Mouse (Mus musculus): ENCODE measurements at regions not wholly inside any gene's neighbourhood (a gene's known extent, or its start where the extent isn't known, plus 50 kb on each side); places are given as distances from the start of the nearest gene placed in this dataset.

DNA sequence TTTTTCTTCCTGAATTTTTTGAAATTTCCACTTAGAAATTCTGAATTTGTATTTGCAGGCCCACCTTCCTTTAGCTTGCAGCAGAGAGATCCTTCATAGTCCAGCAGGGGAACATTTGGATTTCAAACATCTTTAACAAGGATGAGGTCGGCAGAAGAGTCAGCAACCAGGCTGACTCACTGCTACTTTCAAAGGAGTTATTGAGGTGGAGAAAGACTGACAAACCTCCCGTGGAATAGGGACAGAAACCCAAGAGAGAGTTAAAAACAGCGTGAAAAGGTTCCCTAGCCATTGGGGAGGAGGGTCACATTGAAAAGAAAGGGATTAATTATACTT is 247.6 kb downstream of the Itga8 start:
- no peak for DNase-seq (ENCODE audit: low spot score)
- 37% methylated on average over 3 of the region's 3 CpGs for WGBS

More for the DNA sequence above, 247.6 kb downstream of the Itga8 start:
- H3K9me3 ChIP-seq: no peaks in the 10 kb centered on the region
- no peaks in the 10 kb centered on the region for H3K27me3 ChIP-seq (ENCODE audit: insufficient read depth, poor library complexity, severe bottlenecking)
- H3K4me1 ChIP-seq: no peaks in the 10 kb centered on the region
- H3K4me3 ChIP-seq: no peak overlapping the region
- H3K36me3 ChIP-seq: no peaks in the 10 kb centered on the region
- H3K27ac ChIP-seq: no peak overlapping the region
